In the genomic region with DNA sequence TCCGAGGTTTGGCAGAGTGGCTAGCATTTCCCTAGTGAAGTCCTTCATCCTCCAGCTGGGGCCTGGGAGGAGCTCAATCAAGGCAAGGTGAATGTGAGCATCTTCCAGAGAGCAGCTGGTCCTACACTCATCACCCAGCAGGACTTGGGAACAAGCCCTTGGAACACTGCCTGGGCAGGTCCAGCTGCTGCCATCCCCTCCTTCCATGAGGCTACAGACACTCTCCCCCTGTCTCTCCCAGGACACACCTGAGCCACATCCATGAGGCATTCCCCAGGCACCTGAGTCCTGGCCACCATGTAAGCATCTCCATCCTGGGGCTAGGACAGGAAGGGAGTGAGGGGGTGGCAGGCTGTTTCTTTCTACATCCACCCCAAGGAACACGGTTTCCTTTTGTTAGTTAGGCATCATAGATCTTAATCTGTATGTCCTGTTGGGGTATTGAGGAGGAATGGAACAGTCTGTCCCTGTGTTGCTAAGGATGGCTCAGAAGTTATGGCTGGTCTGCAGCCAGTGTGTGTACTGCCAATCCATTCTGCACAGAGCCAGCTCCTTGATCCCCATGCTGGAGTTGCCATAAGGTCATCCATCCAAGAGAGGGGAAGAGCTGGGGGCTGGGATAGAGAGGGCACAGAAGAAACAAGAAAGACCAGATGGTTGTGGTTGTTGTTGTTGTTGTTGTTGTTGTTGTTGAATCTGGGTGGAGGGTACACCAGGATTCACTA, we compare ENCODE assay signal across 32 mouse cellular contexts.
DNase-seq lines count a peak whose midpoint lies in the region; ATAC-seq and TF ChIP-seq lines count a peak whose summit lies in the region.
"Had no signal": no experiment of that assay in that cellular context is flagged by ENCODE, and none has a peak within 500 bp of the region (broad histone marks: within the 10 kb centered on the region; RNA-seq: fewer than 3 reads in every experiment).

No protein-coding gene starts in this region.

- H3K4me3 ChIP-seq in cerebellum, adult 2 months (replicated peaks; ENCODE audit: insufficient read depth, low read depth, low read length): no peak overlapping the region
- no peak overlapping the region for H3K4me3 ChIP-seq in hindbrain, embryonic 16.5 days (ENCODE audit: low read length)
- no peak overlapping the region for H3K4me3 ChIP-seq in hindbrain, embryonic 12.5 days
- H3K4me3 ChIP-seq in midbrain, postnatal 0 days (ENCODE audit: low read depth, low read length): no peak overlapping the region
- no peak overlapping the region for H3K4me3 ChIP-seq in midbrain, embryonic 14.5 days (replicated peaks; ENCODE audit: low read depth, low read length)
- H3K4me3 ChIP-seq: embryonic facial prominence, embryonic 12.5 days; forebrain, embryonic 15.5 days; gastrocnemius, adult 2 months; intestine, embryonic 15.5 days; layer of hippocampus, adult 2 months; left cerebral cortex, adult 2 months; liver, embryonic 12.5 days; midbrain, embryonic 13.5 days; myocyte; neural tube, embryonic 12.5 days had no signal

- H3K36me3 ChIP-seq in hindbrain, embryonic 16.5 days (ENCODE audit: control insufficient read depth, insufficient read depth, low read length): no peaks in the 10 kb centered on the region
- H3K36me3 ChIP-seq in hindbrain, embryonic 12.5 days: no peaks in the 10 kb centered on the region
- no peaks in the 10 kb centered on the region for H3K36me3 ChIP-seq in midbrain, postnatal 0 days (ENCODE audit: insufficient read depth, low read length)
- H3K36me3 ChIP-seq in midbrain, embryonic 14.5 days (ENCODE audit: control insufficient read depth, insufficient read depth, low read length): no peaks in the 10 kb centered on the region
- H3K36me3 ChIP-seq: embryonic facial prominence, embryonic 12.5 days; forebrain, embryonic 15.5 days; intestine, embryonic 15.5 days; liver, embryonic 12.5 days; midbrain, embryonic 13.5 days; neural tube, embryonic 12.5 days had no signal

- no peak for TF ChIP-seq POLR2A in cerebellum, adult 2 months (IDR thresholded peaks at IDR 0.05; ENCODE audit: borderline replicate concordance, insufficient read depth, low read length)

- H3K9ac ChIP-seq in hindbrain, embryonic 16.5 days (ENCODE audit: low read depth, low read length): no peak overlapping the region
- H3K9ac ChIP-seq in hindbrain, embryonic 12.5 days: no peak overlapping the region
- H3K9ac ChIP-seq in midbrain, postnatal 0 days (replicated peaks; ENCODE audit: low read length, poor library complexity, severe bottlenecking): no peak overlapping the region
- no peak overlapping the region for H3K9ac ChIP-seq in midbrain, embryonic 14.5 days (replicated peaks; ENCODE audit: low read length)
- H3K9ac ChIP-seq: embryonic facial prominence, embryonic 12.5 days; forebrain, embryonic 15.5 days; intestine, embryonic 15.5 days; liver, embryonic 12.5 days; liver, postnatal 0 days; midbrain, embryonic 13.5 days; neural tube, embryonic 12.5 days had no signal

- no peaks in the 10 kb centered on the region for H3K27me3 ChIP-seq in cerebellum, adult 2 months (ENCODE audit: control insufficient read depth, insufficient read depth, low read length)
- no peaks in the 10 kb centered on the region for H3K27me3 ChIP-seq in hindbrain, embryonic 16.5 days (replicated peaks; ENCODE audit: control insufficient read depth, insufficient read depth, low read length)
- H3K27me3 ChIP-seq in hindbrain, embryonic 12.5 days: no peaks in the 10 kb centered on the region
- no peaks in the 10 kb centered on the region for H3K27me3 ChIP-seq in midbrain, postnatal 0 days (ENCODE audit: insufficient read depth, low read length)
- H3K27me3 ChIP-seq in midbrain, embryonic 14.5 days (ENCODE audit: control insufficient read depth, insufficient read depth, low read length): no peaks in the 10 kb centered on the region
- H3K27me3 ChIP-seq: forebrain, embryonic 15.5 days; intestine, embryonic 15.5 days; liver, embryonic 12.5 days; midbrain, embryonic 13.5 days; neural tube, embryonic 12.5 days had no signal

- H3K4me2 ChIP-seq in hindbrain, embryonic 16.5 days (ENCODE audit: low read length): no peak overlapping the region
- no peak overlapping the region for H3K4me2 ChIP-seq in hindbrain, embryonic 12.5 days (replicated peaks)
- no peak overlapping the region for H3K4me2 ChIP-seq in midbrain, postnatal 0 days (ENCODE audit: low read depth, low read length, poor library complexity, severe bottlenecking)
- H3K4me2 ChIP-seq in midbrain, embryonic 14.5 days (ENCODE audit: low read length): no peak overlapping the region
- H3K4me2 ChIP-seq: embryonic facial prominence, embryonic 12.5 days; forebrain, embryonic 15.5 days; intestine, embryonic 15.5 days; liver, embryonic 12.5 days; midbrain, embryonic 13.5 days; neural tube, embryonic 12.5 days had no signal

- no peaks in the 10 kb centered on the region for H3K9me3 ChIP-seq in hindbrain, embryonic 16.5 days (ENCODE audit: control insufficient read depth, low read length)
- H3K9me3 ChIP-seq in hindbrain, embryonic 12.5 days (replicated peaks): no peaks in the 10 kb centered on the region
- H3K9me3 ChIP-seq in midbrain, postnatal 0 days (ENCODE audit: low read length): no peaks in the 10 kb centered on the region
- H3K9me3 ChIP-seq in midbrain, embryonic 14.5 days (ENCODE audit: control insufficient read depth, low read length): no peaks in the 10 kb centered on the region
- H3K9me3 ChIP-seq: embryonic facial prominence, embryonic 12.5 days; forebrain, embryonic 15.5 days; intestine, embryonic 15.5 days; liver, embryonic 12.5 days; midbrain, embryonic 13.5 days; neural tube, embryonic 12.5 days had no signal

- DNase-seq in cerebellum, adult 2 months: no peak
- DNase-seq in cerebellum, postnatal 4 days (ENCODE audit: low spot score in 2 of 2): peak; percentile 38 to 85
- DNase-seq in cerebellum, adult 9-10 months: no peak
- DNase-seq in midbrain, postnatal 0 days (ENCODE audit: low spot score): peak; percentile 80
- no peak for DNase-seq in midbrain, embryonic 14.5 days
- DNase-seq: adrenal gland, adult 2 months; adrenal gland, postnatal 36 days; embryo, embryonic 11 days; gastrocnemius, adult 2 months; heart, postnatal 14 days; kidney, adult 2 months; kidney, postnatal 36 days; liver, postnatal 0 days; lung, postnatal 36 days; right cerebral cortex, adult 18-20 months; right cerebral cortex, postnatal 4 days; thymus, adult 18-20 months; thymus, postnatal 25 days had no signal

- WGBS in cerebellum, adult 2 months: 19% methylated on average over 2 of the region's 2 CpGs
- 79% methylated on average over 2 of the region's 2 CpGs for WGBS in hindbrain, embryonic 16.5 days
- WGBS in hindbrain, embryonic 12.5 days: 68% methylated on average over 2 of the region's 2 CpGs
- WGBS in midbrain, postnatal 0 days: 69% methylated on average over 2 of the region's 2 CpGs
- 76% methylated on average over 2 of the region's 2 CpGs for WGBS in midbrain, embryonic 14.5 days

- TF ChIP-seq CTCF in cerebellum, adult 2 months (IDR thresholded peaks at IDR 0.05; ENCODE audit: borderline replicate concordance, insufficient read depth, low read depth, low read length): no peak
- no peak for TF ChIP-seq CTCF in midbrain, postnatal 0 days (IDR thresholded peaks at IDR 0.05)

- ATAC-seq in cerebellum, adult (ENCODE audit: insufficient number of reproducible peaks, low FRiP score, low TSS enrichment): 0 out of 2 replicates have a peak, but pooled peaks have one; percentile 31
- ATAC-seq in hindbrain, embryonic 16.5 days: peak; percentile 84
- ATAC-seq in hindbrain, embryonic 12.5 days (ENCODE audit: low FRiP score): no peak
- peak; percentile 38; the same call in 1 of the 2 replicates for ATAC-seq in midbrain, postnatal 0 days (ENCODE audit: low FRiP score)
- ATAC-seq in midbrain, embryonic 14.5 days (ENCODE audit: low FRiP score, low TSS enrichment): no peak
- ATAC-seq: activated CD4-positive, CD25-positive, alpha-beta regulatory T cell, adult 4 months; forebrain, embryonic 15.5 days; intestine, embryonic 15.5 days; liver, embryonic 12.5 days; liver, postnatal 0 days; midbrain, embryonic 13.5 days had no signal

- H3K4me1 ChIP-seq in cerebellum, adult 2 months (ENCODE audit: control insufficient read depth, insufficient read depth, low read length): peaks cover 7% of the 10 kb centered on the region
- no peaks in the 10 kb centered on the region for H3K4me1 ChIP-seq in hindbrain, embryonic 16.5 days (ENCODE audit: control insufficient read depth, insufficient read depth, low read depth, low read length)
- no peaks in the 10 kb centered on the region for H3K4me1 ChIP-seq in hindbrain, embryonic 12.5 days
- no peaks in the 10 kb centered on the region for H3K4me1 ChIP-seq in midbrain, postnatal 0 days (ENCODE audit: insufficient read depth, low read length)
- H3K4me1 ChIP-seq in midbrain, embryonic 14.5 days (ENCODE audit: control insufficient read depth, insufficient read depth, low read length): no peaks in the 10 kb centered on the region
- H3K4me1 ChIP-seq: embryonic facial prominence, embryonic 12.5 days; intestine, embryonic 15.5 days; liver, embryonic 12.5 days; midbrain, embryonic 13.5 days; neural tube, embryonic 12.5 days had no signal

- H3K27ac ChIP-seq in cerebellum, adult 2 months (ENCODE audit: insufficient read depth, low read length): no peak overlapping the region
- no peak overlapping the region for H3K27ac ChIP-seq in hindbrain, embryonic 16.5 days (ENCODE audit: low read depth, low read length)
- H3K27ac ChIP-seq in hindbrain, embryonic 12.5 days: no peak overlapping the region
- no peak overlapping the region for H3K27ac ChIP-seq in midbrain, postnatal 0 days (ENCODE audit: low read depth, low read length)
- H3K27ac ChIP-seq in midbrain, embryonic 14.5 days (replicated peaks; ENCODE audit: low read depth, low read length): no peak overlapping the region
- H3K27ac ChIP-seq: embryonic facial prominence, embryonic 12.5 days; forebrain, embryonic 15.5 days; gastrocnemius, adult 2 months; intestine, embryonic 15.5 days; layer of hippocampus, adult 2 months; left cerebral cortex, adult 2 months; liver, embryonic 12.5 days; midbrain, embryonic 13.5 days; neural tube, embryonic 12.5 days; stomach, postnatal 0 days had no signal

Comparison
In these comparisons a context has a peak if more than half of its experiments do, and no peak if none do; other contexts are left out.
1. ATAC-seq: peak in cerebellum, adult (single experiment), hindbrain, embryonic 16.5 days (single experiment) and midbrain, postnatal 0 days (single experiment); none in hindbrain, embryonic 12.5 days (single experiment) and midbrain, embryonic 14.5 days (single experiment).
2. DNase-seq: peak in cerebellum, postnatal 4 days (2 of 2) and midbrain, postnatal 0 days (single experiment); none in cerebellum, adult 2 months (0 of 2), cerebellum, adult 9-10 months (single experiment) and midbrain, embryonic 14.5 days (single experiment).